7 mouse cellular contexts compared by ENCODE assay signal in the genomic region with DNA sequence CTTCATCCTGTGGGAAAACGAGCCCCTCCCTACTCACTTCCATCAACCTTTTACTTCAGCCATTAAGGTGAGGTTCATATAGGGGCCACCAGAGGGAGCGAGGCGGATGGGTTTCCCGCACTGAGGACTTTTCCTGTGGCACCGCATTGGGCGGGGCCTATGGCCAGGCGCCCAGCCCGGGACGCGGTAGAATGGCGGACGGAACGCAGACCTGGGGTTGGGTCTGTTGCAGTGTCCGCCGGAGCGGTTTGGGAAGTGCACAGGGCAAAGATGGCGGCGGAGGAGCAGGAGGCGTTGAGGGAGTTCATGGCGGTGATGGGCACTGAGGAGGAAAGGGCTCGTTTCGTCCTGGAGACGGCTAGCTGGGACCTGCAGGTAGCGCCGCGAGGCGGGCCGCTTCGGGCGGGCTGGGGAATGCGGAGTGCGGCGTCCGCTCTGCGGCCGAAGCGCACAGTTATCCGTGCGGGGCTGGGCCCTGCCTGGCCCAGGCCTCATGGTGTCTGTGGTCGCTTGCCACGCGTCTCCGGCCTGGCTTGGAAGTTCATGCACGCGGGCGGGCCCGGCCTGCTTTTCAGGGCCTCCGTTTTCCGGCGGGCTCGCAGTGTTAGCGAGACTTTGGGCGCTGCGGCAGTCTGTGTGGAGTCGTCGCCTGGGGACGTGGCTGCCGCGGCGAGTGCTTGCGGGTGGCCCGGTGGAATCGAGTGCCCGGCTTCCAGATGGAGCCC.
A peak's percentile ranks its signal among the peaks of the same experiment; 100 is the strongest.
DNase-seq lines count a peak whose midpoint lies in the region; ATAC-seq and TF ChIP-seq lines count a peak whose summit lies in the region.
"Not testable (repeated sequence)": the region's sequence is repeated elsewhere in the genome, so short reads cannot be mapped to it uniquely, and the experiment has no call there.

No protein-coding gene starts in this region.

- not testable (repeated sequence) for H3K9me3 ChIP-seq in embryonic facial prominence, embryonic 13.5 days; limb, embryonic 10.5 days (replicated peaks); midbrain, embryonic 12.5 days

- peak overlapping the region; percentile 50 for H3K4me2 ChIP-seq in embryonic facial prominence, embryonic 13.5 days
- peak overlapping the region; percentile 47 for H3K4me2 ChIP-seq in midbrain, embryonic 12.5 days (replicated peaks)

- peak overlapping the region; percentile 91 for H3K9ac ChIP-seq in embryonic facial prominence, embryonic 13.5 days
- H3K9ac ChIP-seq in midbrain, embryonic 12.5 days (replicated peaks): peak overlapping the region; percentile 78

- not testable (repeated sequence) for H3K27me3 ChIP-seq in embryonic facial prominence, embryonic 13.5 days; kidney, adult 2 months (replicated peaks; ENCODE audit: control insufficient read depth, insufficient read depth, low read length); limb, embryonic 10.5 days (ENCODE audit: low read depth, poor library complexity, severe bottlenecking); midbrain, embryonic 12.5 days

- WGBS in embryonic facial prominence, embryonic 13.5 days: 11% methylated on average over 64 of the region's 64 CpGs
- WGBS in kidney, adult 2 months: 15% methylated on average over 64 of the region's 64 CpGs
- 9% methylated on average over 63 of the region's 64 CpGs for WGBS in limb, embryonic 10.5 days
- 15% methylated on average over 64 of the region's 64 CpGs for WGBS in midbrain, embryonic 12.5 days

- ATAC-seq in embryonic facial prominence, embryonic 13.5 days (ENCODE audit: insufficient number of reproducible peaks, insufficient read depth, low FRiP score, low TSS enrichment, low read depth): peak; percentile 92
- ATAC-seq in midbrain, embryonic 12.5 days (ENCODE audit: low FRiP score, low read depth): peak; percentile 100

- peak overlapping the region; percentile 60 for H3K4me3 ChIP-seq in embryonic facial prominence, embryonic 13.5 days
- H3K4me3 ChIP-seq in kidney, adult 2 months (ENCODE audit: insufficient read depth, low read depth, low read length): peak overlapping the region; percentile 79
- peak overlapping the region; percentile 60 for H3K4me3 ChIP-seq in limb, embryonic 10.5 days
- peak overlapping the region; percentile 59 for H3K4me3 ChIP-seq in midbrain, embryonic 12.5 days

- H3K4me1 ChIP-seq in embryonic facial prominence, embryonic 13.5 days; kidney, adult 2 months (ENCODE audit: control insufficient read depth, insufficient read depth, low read length); limb, embryonic 10.5 days; midbrain, embryonic 12.5 days: not testable (repeated sequence)

- peak; percentile 90 for DNase-seq in adrenal gland, postnatal 14 days
- peak; percentile 99 for DNase-seq in heart, adult 8-10 months (ENCODE audit: low spot score)
- DNase-seq in kidney, adult 2 months: peak; percentile 97
- DNase-seq in limb, embryonic 10.5 days (ENCODE audit: low spot score): peak; percentile 55
- peak; percentile 80 for DNase-seq in spleen, adult 12 weeks (ENCODE audit: low spot score)

- TF ChIP-seq CTCF in kidney, adult 2 months (conservative IDR thresholded peaks at IDR 0.05; ENCODE audit: insufficient read depth, insufficient read length, low read depth, low read length): peak; percentile 44

- peak overlapping the region; percentile 85 for H3K27ac ChIP-seq in embryonic facial prominence, embryonic 13.5 days
- peak overlapping the region; percentile 25; the same call in 1 of the 2 replicates for H3K27ac ChIP-seq in kidney, adult 2 months (ENCODE audit: insufficient read depth, low read depth, low read length)
- peak overlapping the region; percentile 91 for H3K27ac ChIP-seq in limb, embryonic 10.5 days
- H3K27ac ChIP-seq in midbrain, embryonic 12.5 days (replicated peaks): peak overlapping the region; percentile 81

- H3K36me3 ChIP-seq in embryonic facial prominence, embryonic 13.5 days; kidney, adult 2 months (ENCODE audit: control insufficient read depth, insufficient read depth, low read length); limb, embryonic 10.5 days; midbrain, embryonic 12.5 days: not testable (repeated sequence)

- not testable (repeated sequence) for TF ChIP-seq POLR2A in kidney, adult 2 months (IDR thresholded peaks at IDR 0.05; ENCODE audit: low read depth, low read length)

Comparison
In these comparisons a context has a peak if more than half of its experiments do, and no peak if none do; other contexts are left out.
1. Peak in every context shown above with its lines: DNase-seq, ATAC-seq, H3K4me3 ChIP-seq and H3K27ac ChIP-seq.
2. H3K27ac ChIP-seq: peak in every context shown above with its lines; median percentile 91 in limb, embryonic 10.5 days; 85 in embryonic facial prominence, embryonic 13.5 days; 81 in midbrain, embryonic 12.5 days; 25 in kidney, adult 2 months.